Mouse (Mus musculus) ovary, adult 10 weeks (tissue): ENCODE results near the gene Marcks. TPM values are rescaled to one million over a fixed set of nuclear protein-coding genes. Genes with fewer than 3 reads are reported as not detected.

Experiments used
- polyA plus RNA-seq: library from polyadenylated mRNA; stranded (reverse); fragments of 350-450 nt; fragmentation: Illumina TruSeq; extraction: RNeasy Lipid Tissue Mini Kit (QIAGEN cat#74804); gene quantifications from one replicate; pipeline ENCODE4 v1.2.3, GENCODE M21; 2014

Marcks gene
- polyA plus RNA-seq: 685 TPM

DNA sequence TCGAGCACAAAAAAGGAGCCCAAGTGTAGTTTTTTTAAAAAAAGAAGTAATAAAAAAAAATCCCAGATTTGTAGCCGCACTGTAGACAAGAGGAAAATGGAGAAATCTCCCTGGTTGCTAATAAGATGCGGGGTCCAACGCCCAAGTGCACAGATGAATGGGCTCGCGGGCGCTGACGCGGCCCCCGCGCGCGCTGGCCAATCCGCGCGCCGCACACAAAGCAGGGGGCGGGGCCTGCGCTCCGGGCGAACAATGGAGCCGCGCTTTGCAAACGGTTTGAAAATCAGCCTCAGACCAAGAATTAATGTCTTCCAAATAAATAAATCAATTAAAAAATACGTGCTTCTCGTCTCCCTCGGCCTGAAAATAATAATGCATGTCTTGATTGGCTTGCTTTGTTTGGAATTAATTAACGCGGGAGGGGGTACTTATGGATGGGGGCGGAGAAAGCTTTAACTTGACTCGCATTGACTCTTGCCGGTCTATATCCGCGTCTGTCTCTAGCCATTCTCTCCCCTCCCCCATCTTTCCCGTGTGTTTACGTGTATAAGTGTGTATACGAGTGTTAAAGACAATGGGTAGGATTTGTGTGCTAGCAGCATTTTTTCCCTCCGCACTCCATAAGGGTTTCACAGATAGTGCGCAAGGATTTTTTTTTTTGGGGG is at the start of gene Marcks:
Gene Marcks, minus strand, starts transcription at position 143 of the 665 bp plus-strand sequence.

Other genes with a start within 250 kb of the Marcks start
- gene Hdac2, start 164.4 kb downstream of the Marcks start, polyA plus RNA-seq: 514 TPM